Mouse (Mus musculus): ENCODE data around the gene 1700012B07Rik.

Gene 1700012B07Rik

GRCm38 (mm10) chr11:109845601-109846000, 17.8 kb upstream of the 1700012B07Rik start:
- no peak for DNase-seq

GRCm38 (mm10) chr11:109844466-109844865, 16.6 kb upstream of the 1700012B07Rik start:
- no peak for DNase-seq

GRCm38 (mm10) chr11:109830368-109830767, 2.5 kb upstream of the 1700012B07Rik start:
- DNase-seq, result no peak

GRCm38 (mm10) chr11:109822280-109822679, 5.6 kb downstream of the 1700012B07Rik start:
- DNase-seq, result no peak

- DNase-seq, result peak in 1 of 2 experiments; percentile 12
Measured at GRCm38 (mm10) chr11:109817405-109817804, 10.4 kb downstream of the 1700012B07Rik start.

- no peak for DNase-seq
Measured at GRCm38 (mm10) chr11:109816911-109817310, 10.9 kb downstream of the 1700012B07Rik start.

- no peak for DNase-seq
Measured at GRCm38 (mm10) chr11:109811721-109812120, 16.1 kb downstream of the 1700012B07Rik start.

- no peak for DNase-seq
Measured at GRCm38 (mm10) chr11:109809175-109809855, 18.5 kb downstream of the 1700012B07Rik start.

- no peak for DNase-seq
Measured at GRCm38 (mm10) chr11:109801515-109801914, 26.3 kb downstream of the 1700012B07Rik start.

- no peak for DNase-seq
Measured at GRCm38 (mm10) chr11:109797531-109797930, 30.3 kb downstream of the 1700012B07Rik start.

GRCm38 (mm10) chr11:109795536-109795935, 32.3 kb downstream of the 1700012B07Rik start:
- no peak for DNase-seq

GRCm38 (mm10) chr11:109793578-109793977, 34.3 kb downstream of the 1700012B07Rik start:
- no peak for DNase-seq

- DNase-seq, result peak in 1 of 2 experiments; percentile 4
Measured at GRCm38 (mm10) chr11:109792401-109792997, 35.3 kb downstream of the 1700012B07Rik start.

- no peak for DNase-seq
Measured at GRCm38 (mm10) chr11:109791965-109792364, 35.9 kb downstream of the 1700012B07Rik start.

- no peak for DNase-seq
Measured at GRCm38 (mm10) chr11:109790221-109790620, 37.6 kb downstream of the 1700012B07Rik start.

GRCm38 (mm10) chr11:109785392-109785791, 42.5 kb downstream of the 1700012B07Rik start:
- DNase-seq, result no peak

- peak; percentile 60 to 77 for DNase-seq
Measured at GRCm38 (mm10) chr11:109771381-109771780, 56.5 kb downstream of the 1700012B07Rik start.

- DNase-seq, result no peak
Measured at GRCm38 (mm10) chr11:109770185-109770584, 57.7 kb downstream of the 1700012B07Rik start.

- DNase-seq, result no peak
Measured at GRCm38 (mm10) chr11:109769091-109769490, 58.8 kb downstream of the 1700012B07Rik start.

- no peak for DNase-seq
Measured at GRCm38 (mm10) chr11:109760063-109760462, 67.8 kb downstream of the 1700012B07Rik start.

GRCm38 (mm10) chr11:109758616-109759215, 69.1 kb downstream of the 1700012B07Rik start:
- DNase-seq, result peak; percentile 39 to 63

GRCm38 (mm10) chr11:109754105-109754602, 73.7 kb downstream of the 1700012B07Rik start:
- no peak for DNase-seq
